Mouse (Mus musculus): Measurements from ENCODE around the gene Yif1b. TPM values are rescaled to one million over a fixed set of nuclear protein-coding genes. Genes with fewer than 3 reads are reported as not detected.

Yif1b gene
- total and polyA plus RNA-seq, 3 experiments = 55.2 to 162 (median 64.5) TPM

DNA sequence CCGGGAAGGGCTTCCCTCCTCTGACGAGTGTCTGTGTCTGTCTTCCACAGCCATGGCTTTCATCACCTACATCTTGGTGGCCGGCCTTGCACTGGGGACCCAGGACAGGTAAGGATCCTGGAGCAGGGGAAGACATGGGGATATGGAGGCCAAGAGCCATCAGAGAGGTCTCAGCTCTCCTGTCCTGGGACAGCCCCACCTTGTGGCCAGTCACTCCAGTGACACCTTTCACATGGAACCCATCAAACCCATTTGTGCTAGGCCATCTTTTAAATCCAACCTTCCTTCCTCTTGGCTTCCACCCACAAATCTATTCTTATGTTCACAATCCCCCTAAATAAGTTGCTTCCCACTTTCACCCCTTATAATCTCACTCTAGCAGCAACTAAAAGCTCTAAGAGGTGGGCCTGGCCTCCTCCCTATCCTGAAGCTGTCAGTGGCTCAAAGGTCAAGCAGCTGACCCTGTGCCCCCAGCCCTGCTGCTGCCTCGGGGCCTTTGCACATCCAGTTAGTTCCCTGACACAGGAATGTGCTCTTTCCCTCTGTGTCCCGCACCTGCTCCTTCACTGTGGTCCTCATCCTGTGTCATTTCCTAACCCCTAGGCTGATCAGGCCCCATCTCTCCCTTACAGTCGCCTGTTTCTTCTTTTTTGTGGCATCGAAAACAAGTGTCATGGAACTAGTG is 6.7 kb downstream of the Yif1b start:
- no peak for DNase-seq

- DNase-seq = no peak
These were observed 7.9 kb downstream of the Yif1b start for GRCm38 (mm10) chr7:29246015-29246414.

DNA sequence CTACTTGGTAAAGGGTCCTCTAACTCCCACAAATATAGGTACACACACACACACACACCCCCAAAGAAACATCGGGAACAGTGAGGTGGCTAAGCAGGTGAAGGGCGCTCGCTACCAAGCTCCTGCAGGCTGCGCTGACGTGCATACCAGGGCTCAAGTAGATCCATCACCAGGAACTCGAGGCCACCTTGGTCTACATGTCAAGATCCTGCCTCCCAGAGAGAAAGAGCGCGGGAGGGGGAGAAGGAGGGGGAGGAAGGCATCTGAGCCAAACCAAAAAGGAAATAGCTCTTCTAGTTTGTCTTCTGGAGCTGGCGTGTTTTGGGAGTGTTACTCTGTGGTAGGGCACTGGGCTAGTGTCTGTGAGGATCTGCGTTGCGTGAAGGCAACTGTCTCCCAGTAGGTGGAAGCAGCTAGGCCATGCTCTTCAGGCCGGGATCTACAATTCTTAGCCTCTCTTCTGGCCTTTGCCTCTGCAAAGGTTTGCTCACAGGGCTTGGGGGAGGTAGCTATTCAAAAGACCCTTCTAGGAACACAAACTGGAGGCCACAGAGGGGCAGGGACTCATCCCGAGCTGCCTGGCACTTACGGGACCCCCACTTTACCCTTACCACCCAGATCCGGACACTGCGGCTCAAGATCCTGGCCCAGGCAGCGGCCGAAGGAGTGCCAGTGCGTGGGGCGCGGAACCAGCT is 8.6 kb downstream of the Yif1b start:
- DNase-seq = no peak

DNA sequence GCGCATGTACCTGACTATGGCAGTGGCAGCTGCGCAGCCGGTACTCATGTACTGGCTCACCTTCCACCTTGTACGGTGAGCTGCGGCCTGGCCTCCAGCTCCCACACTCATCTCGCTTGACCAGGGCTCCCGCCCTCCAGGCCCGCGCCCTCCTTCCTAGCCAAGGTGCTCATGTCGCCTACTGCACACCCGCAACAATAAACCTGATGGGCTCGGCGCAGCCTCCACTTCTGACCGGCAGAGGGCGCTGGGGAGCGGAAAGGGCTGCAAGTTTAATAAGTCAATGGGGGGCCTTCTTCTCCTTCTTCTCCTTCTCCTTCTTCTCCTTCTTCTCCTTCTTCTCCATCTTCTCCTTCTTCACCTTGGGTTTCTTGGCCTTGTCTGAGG is 9.2 kb downstream of the Yif1b start:
- peak; percentile 80 for DNase-seq

DNA sequence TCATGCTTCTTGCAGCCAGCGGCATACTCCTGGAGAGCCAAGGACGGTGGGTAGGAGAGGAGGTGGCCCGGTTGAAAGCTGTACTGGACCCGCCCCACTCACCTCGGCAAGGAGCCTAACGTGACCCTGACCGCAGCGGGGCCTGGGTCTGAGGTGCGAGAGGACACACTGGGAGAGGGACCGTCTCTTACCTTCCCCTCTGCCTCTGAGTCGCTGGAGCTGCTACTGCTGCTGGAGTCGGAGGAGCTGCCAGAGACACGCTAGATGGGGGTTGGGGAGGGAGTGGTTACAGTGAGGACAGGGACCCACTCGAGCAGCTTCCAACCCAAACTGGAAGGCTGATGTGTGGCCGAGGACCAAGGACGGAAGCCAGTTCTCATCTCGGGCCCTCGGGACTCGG is 9.6 kb downstream of the Yif1b start:
- DNase-seq = peak; percentile 43

DNA sequence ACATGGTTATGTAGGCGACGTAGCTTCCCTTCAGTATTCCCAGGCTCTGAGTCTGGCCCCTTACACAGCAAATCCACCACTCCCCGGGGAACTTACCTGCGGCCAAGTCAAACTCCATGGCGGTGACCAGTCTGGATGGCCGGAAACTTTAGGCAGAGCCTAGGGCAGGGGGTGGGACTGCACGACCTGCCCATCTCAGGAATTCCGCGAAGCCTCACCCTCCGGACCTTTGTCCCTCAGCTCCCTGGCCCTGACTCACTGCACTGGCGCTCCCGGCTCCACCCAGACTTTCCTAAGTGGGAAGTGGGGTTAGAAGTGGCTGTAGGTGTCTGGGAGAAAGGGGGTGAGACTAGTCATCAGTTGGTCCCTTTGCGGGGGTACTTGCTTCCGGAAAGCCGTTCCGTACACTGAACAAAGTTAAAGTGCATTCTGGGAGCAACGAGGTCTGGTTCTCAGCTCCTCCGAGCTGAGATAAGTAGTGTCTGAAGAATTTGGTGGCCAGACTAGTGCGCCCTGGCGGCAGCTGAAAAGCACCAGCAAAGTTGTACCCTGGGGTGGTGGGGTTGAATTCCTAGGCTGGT is 10.2 kb downstream of the Yif1b start, which contains the start of gene 2200002D01Rik:
TSS of gene 2200002D01Rik (minus strand) at position 206 of the 581 bp plus-strand sequence.
- DNase-seq = peak; percentile 74

GRCm38 (mm10) chr7:29251166-29251565 is 13.0 kb downstream of the Yif1b start:
- no peak for DNase-seq

GRCm38 (mm10) chr7:29253842-29254241 is 15.7 kb downstream of the Yif1b start:
- no peak for DNase-seq

DNA sequence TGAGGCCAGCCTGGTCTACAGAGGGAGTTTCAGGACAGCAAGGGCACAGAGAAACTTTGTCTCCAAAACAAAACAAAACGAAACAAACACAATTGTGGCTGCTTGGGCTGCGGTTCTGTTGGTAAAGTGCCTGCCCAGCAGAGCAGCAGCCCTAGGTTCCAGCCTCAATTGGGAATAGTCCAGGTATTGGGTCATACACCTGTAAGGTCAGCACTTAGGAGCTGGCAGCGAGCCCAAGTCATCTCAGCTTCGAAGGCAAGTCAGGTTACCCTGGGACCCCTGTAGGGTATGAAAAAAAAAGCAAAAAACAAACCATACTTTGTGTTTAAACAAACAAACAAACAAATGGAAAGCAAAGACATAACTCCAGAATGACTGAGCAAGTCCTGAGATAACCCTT is 17.7 kb downstream of the Yif1b start:
- DNase-seq = no peak

- no peak for DNase-seq
These were observed 19.2 kb downstream of the Yif1b start for GRCm38 (mm10) chr7:29257368-29257767.

DNA sequence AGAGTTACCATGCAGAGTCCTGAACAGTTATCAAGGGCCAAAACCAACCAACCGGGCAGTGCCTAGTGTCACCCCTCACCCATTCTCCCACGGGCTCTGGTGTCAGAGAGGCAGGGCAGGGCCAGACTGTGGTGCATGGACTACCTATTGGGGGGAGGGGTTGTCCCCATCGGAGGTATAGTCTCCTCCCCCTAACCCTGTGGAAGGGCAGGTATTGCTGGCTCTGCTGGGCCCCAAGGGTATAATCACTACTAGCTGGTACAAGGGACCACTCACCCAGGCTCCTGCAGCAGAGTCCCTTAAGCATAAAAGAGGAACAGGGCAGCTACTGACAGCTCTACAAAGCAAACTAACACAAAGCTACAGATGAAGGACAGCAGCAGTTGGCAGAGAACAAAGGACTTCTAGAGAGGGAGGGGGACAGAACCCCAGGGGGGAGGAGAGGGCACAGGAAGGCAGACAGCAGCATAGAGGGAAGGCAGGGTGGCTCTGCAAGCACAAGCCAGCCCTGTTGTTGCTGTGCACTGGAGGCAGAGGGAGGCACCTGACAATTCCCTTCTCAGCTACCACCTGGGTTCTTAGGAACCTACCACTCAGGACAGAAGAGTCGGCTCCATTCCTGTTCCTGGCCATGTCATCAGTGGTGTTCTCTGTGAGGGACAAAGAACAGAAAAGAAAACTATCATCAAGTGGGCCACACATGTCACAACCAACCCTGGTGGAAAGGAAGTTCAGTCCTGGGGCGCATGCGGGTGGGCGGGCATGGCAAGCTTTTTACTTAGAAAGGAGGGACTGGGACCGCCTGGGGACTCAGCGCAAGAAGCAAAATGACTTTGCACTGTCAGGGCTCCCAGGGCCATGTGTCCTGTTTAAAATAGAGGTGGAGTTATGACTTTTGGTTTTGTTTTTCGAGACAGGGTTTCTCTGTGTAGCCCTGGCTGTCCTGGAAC is 21.9 kb downstream of the Yif1b start:
- DNase-seq = no peak

- no peak for DNase-seq
These were observed 24.0 kb downstream of the Yif1b start for GRCm38 (mm10) chr7:29262151-29262550.

DNA sequence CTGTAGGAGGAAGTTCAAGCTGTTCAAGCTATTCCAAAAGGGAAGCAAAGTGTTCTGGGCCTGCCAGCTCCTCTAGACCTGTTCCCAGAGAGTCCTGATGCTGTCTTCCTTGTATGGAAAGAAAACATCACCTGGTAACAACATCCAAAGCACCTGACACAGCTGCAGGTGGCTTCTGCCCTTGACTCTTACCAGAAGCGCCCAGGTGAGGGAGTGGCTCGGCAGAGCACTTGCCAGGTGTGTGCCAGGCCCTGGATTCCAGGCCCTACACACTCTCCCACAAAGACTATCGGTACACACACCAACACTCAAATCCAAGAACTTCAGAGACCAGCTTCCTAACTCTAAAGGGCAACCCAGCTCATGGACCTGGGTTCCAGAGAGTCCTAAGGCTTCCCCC is 25.7 kb downstream of the Yif1b start:
- DNase-seq = no peak

- DNase-seq = no peak
These were observed 27.5 kb downstream of the Yif1b start for GRCm38 (mm10) chr7:29265636-29266035.

DNA sequence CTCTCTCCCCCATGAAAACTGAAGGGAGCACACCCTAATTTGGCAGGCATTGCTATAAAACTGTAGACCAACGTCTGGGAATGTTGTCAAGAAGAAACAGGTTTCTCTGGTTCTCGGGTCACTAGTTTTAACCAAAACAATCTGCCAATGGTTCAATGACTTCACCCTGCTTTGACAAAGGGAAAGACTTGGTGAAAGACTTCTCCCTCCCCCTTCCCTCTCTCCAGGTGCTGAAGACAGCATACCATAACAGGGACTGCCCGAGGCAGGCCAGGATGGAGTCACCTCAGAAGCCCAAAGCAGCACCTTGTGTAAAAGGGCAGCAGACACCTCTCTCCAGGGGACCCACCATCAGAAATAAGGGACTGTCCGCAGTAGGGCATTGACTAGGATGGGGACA is 28.8 kb downstream of the Yif1b start:
- no peak for DNase-seq

GRCm38 (mm10) chr7:29270445-29270844 is 32.3 kb downstream of the Yif1b start:
- no peak for DNase-seq

DNA sequence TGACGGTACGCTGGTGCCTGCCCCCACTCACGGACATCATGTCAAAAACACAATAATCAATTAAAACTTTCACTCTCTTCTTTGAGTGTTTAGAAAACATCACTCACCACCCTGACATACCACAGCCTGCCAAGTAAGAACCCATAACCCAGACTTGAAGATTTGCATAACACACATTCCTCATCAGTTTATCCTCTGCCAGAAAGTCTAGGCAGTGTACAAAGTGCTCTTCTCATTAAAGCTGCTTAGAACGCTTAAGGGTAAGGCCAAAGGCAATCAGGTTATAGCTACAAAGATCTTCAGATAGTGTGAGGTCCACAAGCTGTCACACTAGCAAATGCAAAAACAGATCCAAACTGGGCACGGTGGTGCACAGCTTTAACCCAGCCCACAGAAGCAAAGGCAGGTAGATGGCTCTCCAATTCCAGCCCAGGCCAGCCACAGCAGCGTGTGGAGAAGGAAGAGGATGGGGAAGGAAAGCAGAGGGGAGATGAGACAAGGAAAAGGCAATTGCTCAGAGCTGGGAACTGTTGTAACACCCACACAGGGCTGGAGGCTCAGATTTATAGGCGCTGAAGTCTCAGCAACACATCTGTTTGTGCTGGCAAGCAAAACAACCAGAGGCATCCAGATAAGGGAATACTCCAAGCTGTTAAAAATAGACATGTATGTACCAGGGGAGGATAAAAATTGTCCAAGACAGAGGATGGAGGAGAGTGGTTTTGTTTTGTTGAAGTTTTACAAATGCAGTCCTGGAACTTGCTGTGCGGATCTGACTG is 33.7 kb downstream of the Yif1b start:
- no peak for DNase-seq

GRCm38 (mm10) chr7:29276715-29277114 is 38.6 kb downstream of the Yif1b start:
- DNase-seq = no peak

DNA sequence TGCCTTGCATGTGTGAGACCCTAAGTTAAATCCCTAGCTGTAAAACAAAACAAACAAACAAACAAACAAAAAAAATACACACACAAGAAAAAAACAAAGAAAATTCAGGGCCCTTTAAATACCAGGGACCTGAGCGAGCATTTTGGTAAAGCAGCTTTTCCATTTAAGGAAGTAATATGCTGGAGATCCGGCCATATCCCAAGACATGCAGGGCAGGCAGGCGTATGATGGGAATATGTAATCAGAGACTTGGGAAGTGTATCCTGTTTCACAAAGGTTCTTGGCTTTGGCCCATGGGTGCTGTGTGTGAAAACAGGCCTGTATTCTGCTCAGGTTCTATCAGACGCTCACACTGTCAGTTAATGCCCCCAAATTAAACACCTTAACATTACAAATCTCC is 39.4 kb downstream of the Yif1b start:
- DNase-seq = no peak

GRCm38 (mm10) chr7:29279261-29279660 is 41.1 kb downstream of the Yif1b start:
- no peak for DNase-seq

GRCm38 (mm10) chr7:29279924-29280323 is 41.8 kb downstream of the Yif1b start:
- DNase-seq = peak; percentile 57
